Mouse (Mus musculus) heart, adult 2 months (tissue): ENCODE data around the gene Hist2h2aa2.
A peak's percentile ranks its signal among the peaks of the same experiment; 100 is the strongest.

Experiments
- CTCF ChIP-seq: fragments of 200-600 bp; IDR thresholded peaks from 2 replicates; pipeline ENCODE4 v1.8.1; 2022; ENCODE audit warnings: antibody characterized with exemption, mild to moderate bottlenecking, moderate library complexity
- POLR2A ChIP-seq: fragments of 200-500 bp; IDR thresholded peaks from 2 replicates; pipeline ENCODE4 v1.6.1; 2011; ENCODE audit warnings: mild to moderate bottlenecking, low read depth, low read length, control low read depth; ENCODE audit not compliant: insufficient read depth

DNA sequence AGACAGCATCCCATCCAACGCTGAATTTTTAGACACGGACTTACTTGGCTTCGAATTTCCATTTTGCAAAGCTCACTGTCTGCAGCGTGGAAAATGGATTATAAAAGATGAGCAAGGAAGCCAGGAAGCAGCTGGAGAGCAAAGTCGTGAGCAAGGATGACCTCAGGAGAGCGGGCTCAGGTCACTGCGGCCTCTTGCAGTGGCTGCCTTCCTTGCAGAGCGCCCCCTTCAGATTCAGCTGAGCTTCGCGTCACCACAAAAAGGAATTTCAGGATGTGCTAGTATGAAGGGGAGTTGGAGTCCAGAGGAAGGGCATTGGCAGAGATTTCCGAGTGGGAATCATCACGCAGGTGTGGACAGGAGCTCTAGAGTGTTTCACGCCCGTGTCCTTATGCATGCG lies 30.8 kb downstream of the Hist2h2aa2 start:
- TF ChIP-seq CTCF (peak; percentile 43), POLR2A (no peak)
